Mouse (Mus musculus): ENCODE measurements at regions not wholly inside any gene's neighbourhood (a gene's known extent, or its start where the extent isn't known, plus 50 kb on each side); places are given as distances from the start of the nearest gene placed in this dataset.

GRCm38 (mm10) chr9:46835261-46835660, 163.3 kb upstream of the Gm4791 start:
- Histone ChIP-seq H3K9me3 (replicated peaks; ENCODE audit: insufficient read depth, low read length) (no peaks in the 10 kb centered on the region), H3K36me3 (ENCODE audit: control insufficient read depth in 1 of 2, insufficient read depth in 2 of 2, low read length in 2 of 2) (no peaks in the 10 kb centered on the region), H3K4me3 (ENCODE audit: control insufficient read depth in 1 of 2, insufficient read depth in 1 of 2, low read depth in 2 of 2, low read length in 2 of 2) (no peak overlapping the region), H3K79me2 (ENCODE audit: control insufficient read depth, insufficient read depth, low read length, poor library complexity) (no peaks in the 10 kb centered on the region), H3K27ac (ENCODE audit: control insufficient read depth, low read depth, low read length) (no peak overlapping the region), H3K4me1 (ENCODE audit: control insufficient read depth in 1 of 2, insufficient read depth in 2 of 2, low read length in 2 of 2) (no peaks in the 10 kb centered on the region), H3K27me3 (ENCODE audit: control insufficient read depth in 1 of 2, insufficient read depth in 2 of 2, low read length in 2 of 2) (no peaks in the 10 kb centered on the region), H3K9ac (ENCODE audit: control insufficient read depth, low read depth, low read length, poor library complexity, severe bottlenecking) (no peak overlapping the region)
- TF ChIP-seq POLR2AphosphoS2 (IDR thresholded peaks at IDR 0.05; ENCODE audit: low read length) (no peak), POLR2A (IDR thresholded peaks at IDR 0.05; ENCODE audit: control insufficient read depth in 1 of 2, insufficient read depth in 1 of 2, low read depth in 1 of 2, low read length in 2 of 2, poor library complexity in 1 of 2) (no peak), USF1 (IDR thresholded peaks at IDR 0.05; ENCODE audit: low read depth, low read length) (no peak), GATA1 (IDR thresholded peaks at IDR 0.05; ENCODE audit: low read depth, low read length) (no peak), MEF2A (IDR thresholded peaks at IDR 0.05; ENCODE audit: extremely low read depth, insufficient replicate concordance, low read depth, low read length, poor library complexity, severe bottlenecking) (no peak), RAD21 (IDR thresholded peaks at IDR 0.05; ENCODE audit: low read depth, low read length) (no peak), ZNF384 (IDR thresholded peaks at IDR 0.05; ENCODE audit: low read depth, low read length) (no peak), POLR2AphosphoS5 (IDR thresholded peaks at IDR 0.05; ENCODE audit: borderline replicate concordance, low read depth, low read length) (no peak), UBTF (IDR thresholded peaks at IDR 0.05; ENCODE audit: borderline replicate concordance, insufficient read depth, low read depth, low read length) (no peak), NRF1 (IDR thresholded peaks at IDR 0.05; ENCODE audit: insufficient read depth, low read depth, low read length, poor library complexity, severe bottlenecking) (no peak), CTCF (IDR thresholded peaks at IDR 0.05 in 2 of 3, conservative IDR thresholded peaks at IDR 0.05 in 1 of 3; ENCODE audit: control insufficient read depth in 1 of 3, insufficient read depth in 1 of 3, low read depth in 2 of 3, low read length in 3 of 3, poor library complexity in 1 of 3, severe bottlenecking in 1 of 3) (no peak), MYC (IDR thresholded peaks at IDR 0.05; ENCODE audit: low read depth, low read length) (no peak), TCF12 (IDR thresholded peaks at IDR 0.05; ENCODE audit: low read depth, low read length) (no peak), MAX (IDR thresholded peaks at IDR 0.05; ENCODE audit: low read length) (no peak), USF2 (IDR thresholded peaks at IDR 0.05; ENCODE audit: borderline replicate concordance in 1 of 2, insufficient read depth in 1 of 2, low read depth in 1 of 2, low read length in 2 of 2) (no peak), ZMIZ1 (IDR thresholded peaks at IDR 0.05; ENCODE audit: low read depth, low read length) (no peak), MAFK (IDR thresholded peaks at IDR 0.05; ENCODE audit: borderline replicate concordance, low read depth, low read length) (no peak), ZC3H11A (IDR thresholded peaks at IDR 0.05; ENCODE audit: low read depth, low read length) (no peak), ETS1 (IDR thresholded peaks at IDR 0.05; ENCODE audit: low read depth, low read length) (no peak)
- no peak for DNase-seq (ENCODE audit: low read depth, low spot score)

All from MEL (cell line).